Mouse (Mus musculus) heart, postnatal 36 days (tissue): ENCODE measurements at regions not wholly inside any gene's neighbourhood (a gene's known extent, or its start where the extent isn't known, plus 50 kb on each side); places are given as distances from the start of the nearest gene placed in this dataset.

Experiments
- DNase-seq, 2 experiments: peaks; one replicate each; pipeline ENCODE4 v3.0.0; 2021 to 2022
- intact Hi-C: fragments of 180-260 bp; cut with DNase I; formaldehyde crosslinking; loops from one replicate; pipeline ENCODE4 v1.15.1; 2025

DNA sequence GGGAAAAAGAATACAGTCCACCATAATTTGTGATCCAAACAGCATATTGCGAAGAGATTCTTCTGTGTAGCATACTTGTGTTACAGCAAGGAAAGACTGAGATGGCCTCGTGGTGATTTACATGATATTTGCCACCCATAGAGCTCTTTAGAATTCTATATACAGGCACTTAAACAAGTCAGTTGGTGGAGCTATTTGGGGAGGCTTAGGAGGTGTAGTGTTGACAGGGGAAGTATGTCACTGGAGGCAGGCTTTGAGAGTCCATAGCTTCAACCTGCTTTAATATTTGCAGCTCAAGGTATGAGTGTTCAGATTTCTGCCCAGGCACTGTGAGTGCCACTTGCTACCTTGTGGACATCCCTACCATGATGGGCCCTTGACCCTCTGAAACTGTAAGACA is 187.3 kb downstream of the Ostf1 start:
- intact Hi-C loops, result no loop called here
- no peak for DNase-seq

DNA sequence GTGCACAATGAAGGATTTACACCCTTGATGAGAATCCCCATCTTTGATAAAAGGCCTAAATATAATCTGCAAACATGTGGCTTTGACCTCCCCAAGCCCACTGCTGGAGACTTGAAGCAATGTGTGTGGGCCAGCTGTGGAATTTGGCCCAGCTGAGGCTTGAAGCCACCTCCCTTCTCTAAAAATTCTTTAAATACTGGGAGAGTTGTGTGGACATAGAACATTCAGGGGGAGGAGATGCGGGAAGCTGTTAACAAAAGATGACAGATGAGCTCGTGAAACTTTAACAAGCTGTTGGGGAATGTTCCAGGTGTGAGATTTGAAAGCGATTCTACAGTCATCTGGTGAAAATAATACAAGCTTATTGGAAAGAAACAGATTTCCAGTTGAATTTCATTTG is 195.3 kb downstream of the Ostf1 start:
- DNase-seq, result no peak
- intact Hi-C loops, result no loop called here

DNA sequence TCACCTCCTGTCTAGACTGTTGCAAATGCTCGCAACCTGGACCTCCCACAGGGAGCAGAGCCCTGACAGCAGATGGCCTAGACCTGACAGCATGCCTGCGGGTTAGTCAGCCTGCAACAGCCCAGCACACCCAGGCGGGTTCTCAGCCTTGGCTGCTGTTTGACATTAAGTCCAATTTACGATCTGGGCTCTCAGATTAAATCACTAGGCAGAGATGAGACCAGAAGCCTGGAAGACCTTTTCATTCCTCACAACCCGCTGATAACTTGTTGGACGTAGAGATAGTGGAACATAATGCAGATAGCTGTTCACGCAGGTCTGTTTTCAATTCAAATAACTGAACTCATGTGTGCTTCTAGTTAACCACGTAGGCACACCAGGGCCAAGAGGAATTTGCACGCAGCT is 211.2 kb downstream of the Ostf1 start:
- intact Hi-C loops, result no loop called here
- DNase-seq, result peak in 1 of 2 experiments; percentile 2

DNA sequence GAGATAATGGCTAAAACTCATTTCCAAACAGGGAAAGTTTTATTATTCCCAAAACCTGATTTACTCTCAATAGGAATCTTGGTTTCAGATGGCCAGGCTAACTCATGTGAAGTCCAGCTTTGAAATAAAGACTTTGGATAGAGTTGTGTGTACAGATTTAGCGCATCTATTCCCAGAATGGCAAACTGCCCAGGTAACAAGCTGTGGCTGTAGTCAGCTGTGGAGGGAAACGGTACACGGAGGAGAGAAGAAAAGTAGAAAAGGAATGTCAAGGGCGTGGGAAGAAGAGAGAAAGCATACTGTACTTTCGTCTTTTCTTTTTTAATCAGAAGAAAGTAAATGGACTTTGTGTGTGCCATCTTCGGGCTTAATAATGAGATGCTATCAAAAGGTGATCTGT is 213.1 kb downstream of the Ostf1 start:
- DNase-seq, result peak in 1 of 2 experiments; percentile 9
- intact Hi-C loops, result no loop called here

DNA sequence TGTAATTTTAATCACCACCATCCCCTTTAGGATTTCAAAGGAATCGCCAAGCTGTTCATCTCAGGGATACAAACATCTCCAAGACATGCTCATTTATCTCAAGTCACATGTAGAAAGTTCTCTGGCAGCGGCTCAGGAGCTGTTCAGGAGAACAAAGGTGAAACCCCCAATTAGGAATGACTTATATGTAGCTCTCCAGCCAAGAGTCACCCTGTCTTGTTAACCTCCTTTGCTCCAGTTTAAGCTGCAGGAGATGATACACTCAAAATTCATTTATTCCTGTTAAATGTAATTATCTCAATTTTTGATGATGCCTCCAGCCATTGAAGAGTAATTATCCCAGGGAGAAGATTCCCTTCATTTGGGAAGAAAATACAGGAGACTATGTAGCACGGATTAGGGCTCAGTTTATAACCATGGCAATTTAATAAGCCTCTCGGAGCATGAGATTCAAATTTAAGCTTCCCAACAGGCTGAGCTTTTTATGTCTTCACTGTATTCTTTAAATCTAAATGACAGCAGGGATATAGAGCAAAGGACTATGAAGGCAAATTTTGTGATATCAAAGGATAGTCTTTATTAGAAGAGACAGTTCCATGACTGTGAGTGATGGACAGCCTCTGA is 254.0 kb downstream of the Ostf1 start:
- no peak for DNase-seq

DNA sequence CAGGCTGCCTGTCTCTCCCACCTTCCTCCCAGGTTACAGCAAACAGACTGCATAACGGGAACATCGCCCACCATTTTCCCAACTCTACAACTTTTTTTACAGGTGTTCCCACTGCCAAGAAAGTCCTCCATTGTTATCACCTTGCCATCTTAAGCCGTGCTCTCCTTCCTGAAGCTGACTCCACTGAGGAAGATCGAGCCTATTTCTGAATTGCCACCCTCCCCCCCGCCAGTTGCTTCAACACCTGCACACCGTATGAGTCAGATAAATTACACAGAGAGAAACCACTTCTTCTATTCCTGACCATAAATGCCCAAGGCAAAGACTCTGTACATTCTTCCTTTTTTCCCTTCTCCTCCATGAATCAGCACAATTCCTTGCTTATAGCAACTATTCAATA is 263.0 kb downstream of the Ostf1 start:
- no peak for DNase-seq
- intact Hi-C loops, result no loop called here

More for the DNA sequence above, 254.0 kb downstream of the Ostf1 start:
- intact Hi-C loops, result no loop called here

DNA sequence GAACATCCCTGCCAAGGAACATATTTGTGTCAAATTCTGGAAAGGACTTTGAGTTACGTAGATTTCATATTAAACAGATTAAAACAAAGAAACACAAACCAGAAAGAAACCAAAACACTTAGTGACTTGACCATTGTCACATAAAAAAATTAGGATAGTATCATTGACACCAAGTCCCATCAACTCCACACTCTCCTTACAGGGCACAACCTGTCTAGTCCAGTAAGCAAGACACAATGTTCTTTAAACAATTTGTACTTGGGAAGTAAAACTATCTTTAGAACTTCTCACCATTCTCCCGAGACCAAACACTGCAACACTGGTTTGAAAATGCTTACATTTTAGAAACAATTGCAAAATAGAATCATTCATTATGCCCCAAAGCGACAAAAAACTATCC is 277.7 kb downstream of the Ostf1 start:
- intact Hi-C loops, result no loop called here
- DNase-seq, result no peak

DNA sequence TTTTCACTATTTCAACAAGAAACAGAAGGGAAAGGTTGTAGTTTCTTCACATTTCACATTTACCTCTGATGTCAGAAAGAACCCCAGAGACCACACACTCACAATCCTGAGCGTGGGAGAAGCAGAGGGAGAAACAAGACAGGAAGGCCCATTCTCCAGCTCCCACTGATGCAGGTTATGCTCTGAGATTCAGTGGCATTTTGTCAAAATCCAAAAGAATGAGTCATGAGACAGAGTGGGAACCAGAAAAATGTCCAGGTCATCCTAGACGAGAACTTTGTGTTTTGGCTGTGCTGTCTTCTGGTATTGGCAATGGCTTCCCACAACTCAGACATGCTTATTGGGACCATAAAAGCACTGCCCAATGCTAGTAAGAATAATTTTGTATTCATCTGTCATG is 285.9 kb downstream of the Ostf1 start:
- intact Hi-C loops, result no loop called here

DNA sequence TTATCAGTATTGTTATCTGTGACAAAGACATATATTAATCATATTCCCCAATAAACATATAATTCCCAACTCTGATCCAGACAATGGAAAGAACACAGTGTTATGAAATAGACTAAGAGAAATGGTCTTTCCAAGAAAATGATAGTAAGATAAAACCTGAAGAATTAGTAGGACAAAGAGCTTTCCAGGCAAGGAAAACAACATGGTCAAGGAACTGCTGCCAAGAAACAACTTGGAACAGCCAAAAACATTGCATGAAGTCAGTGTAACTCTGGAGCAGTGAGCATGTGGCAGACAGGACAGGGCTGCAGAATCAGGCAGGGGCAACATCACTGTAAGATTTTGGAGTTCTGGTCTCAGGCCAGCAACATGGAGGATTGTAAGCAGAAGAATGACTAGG is 288.0 kb downstream of the Ostf1 start:
- peak; percentile 5 to 16 for DNase-seq
- intact Hi-C loops, result no loop called here

More for the DNA sequence above, 285.9 kb downstream of the Ostf1 start:
- no peak for DNase-seq

DNA sequence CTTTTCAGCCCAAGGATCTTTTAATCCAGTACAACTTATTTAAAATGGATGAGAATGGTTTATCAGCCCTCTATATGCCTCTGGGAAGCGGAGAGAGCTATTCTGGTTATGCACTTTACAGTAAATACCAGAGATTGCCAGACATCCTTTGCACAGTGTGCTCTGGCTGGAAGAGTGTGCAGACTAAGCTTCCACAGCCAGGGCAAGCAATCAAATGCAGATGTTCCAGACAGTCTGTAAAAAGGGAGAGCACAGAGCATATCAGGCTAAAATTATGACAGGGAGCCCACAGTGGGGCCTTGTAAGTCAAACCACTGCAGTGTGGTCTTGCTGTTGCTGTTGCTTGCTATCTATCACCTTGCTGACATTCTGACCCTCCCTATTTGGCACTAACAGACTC is 288.6 kb downstream of the Ostf1 start:
- intact Hi-C loops, result no loop called here
- no peak for DNase-seq

DNA sequence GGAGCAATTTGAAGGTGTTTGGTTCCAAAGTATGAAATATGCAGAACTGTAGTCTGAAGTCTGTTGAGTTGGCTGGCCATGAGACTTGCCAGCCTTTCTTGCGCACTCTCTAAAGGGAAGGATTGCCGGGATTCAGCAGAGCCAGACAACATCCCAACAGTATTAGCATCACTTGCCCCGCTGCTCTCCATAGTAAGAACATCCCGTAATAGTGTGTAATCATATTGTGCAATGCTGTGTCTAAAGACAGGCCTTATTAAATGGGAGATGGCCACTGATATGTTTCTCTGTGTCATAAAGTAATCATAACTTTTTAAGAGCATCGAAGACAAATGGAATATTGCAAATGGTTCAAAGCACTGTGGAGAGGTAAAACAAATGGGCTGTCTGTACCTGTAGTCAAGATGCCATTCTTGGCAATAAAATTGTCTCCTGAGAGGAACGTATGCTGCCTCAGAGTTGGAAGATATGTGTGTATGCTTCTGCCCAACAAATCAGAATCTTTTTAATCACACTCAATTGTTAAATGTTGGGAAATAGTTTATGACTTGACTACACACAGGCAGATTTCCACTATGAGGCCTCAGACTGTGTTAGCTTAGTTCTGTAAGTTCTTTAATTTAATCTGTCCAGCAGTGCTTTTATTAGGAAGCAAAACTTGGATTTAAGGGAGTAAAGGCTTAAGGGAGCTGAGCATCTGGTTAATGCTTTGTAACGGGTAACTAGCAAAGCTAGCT is 293.6 kb downstream of the Ostf1 start:
- DNase-seq, result no peak
- intact Hi-C loops, result no loop called here

DNA sequence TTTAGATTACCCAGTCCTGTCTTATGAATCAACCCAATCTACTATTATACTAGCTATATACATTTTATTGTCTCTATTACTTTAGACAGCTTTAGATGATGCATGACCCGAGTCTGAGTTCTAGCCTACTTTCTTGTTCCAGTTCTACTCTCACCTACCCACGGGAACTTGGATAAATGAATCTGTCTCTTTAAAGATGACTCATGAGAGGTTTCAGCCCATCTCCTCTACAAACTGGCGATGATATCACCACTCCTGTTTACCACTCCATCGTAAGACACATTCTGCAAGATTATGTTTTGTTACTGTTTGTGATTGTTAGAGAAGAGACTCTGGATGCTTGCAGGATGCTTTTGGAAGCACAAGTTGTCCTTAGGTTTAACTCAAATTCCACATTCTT is 295.0 kb downstream of the Ostf1 start:
- intact Hi-C loops, result no loop called here
- DNase-seq, result no peak

DNA sequence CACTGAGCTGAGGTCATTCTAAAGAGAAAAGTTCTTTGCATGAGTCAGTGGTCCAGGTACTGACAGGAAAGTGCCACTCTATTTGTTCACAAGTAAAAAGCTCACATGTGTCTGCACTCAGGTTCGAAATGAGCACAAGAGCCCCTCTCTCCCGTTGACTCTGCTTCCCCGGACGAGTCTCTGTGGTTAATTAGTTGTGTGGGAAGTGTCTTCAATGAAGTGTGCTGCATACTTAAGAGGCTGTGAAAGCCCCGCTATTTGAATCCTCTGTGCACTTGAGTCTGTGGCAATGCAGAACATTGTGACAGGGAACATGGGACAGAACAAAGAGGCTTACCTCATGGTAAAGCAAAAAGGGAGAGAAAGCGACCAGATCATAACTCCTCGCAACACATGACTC is 297.0 kb downstream of the Ostf1 start:
- intact Hi-C loops, result no loop called here
- DNase-seq, result no peak

DNA sequence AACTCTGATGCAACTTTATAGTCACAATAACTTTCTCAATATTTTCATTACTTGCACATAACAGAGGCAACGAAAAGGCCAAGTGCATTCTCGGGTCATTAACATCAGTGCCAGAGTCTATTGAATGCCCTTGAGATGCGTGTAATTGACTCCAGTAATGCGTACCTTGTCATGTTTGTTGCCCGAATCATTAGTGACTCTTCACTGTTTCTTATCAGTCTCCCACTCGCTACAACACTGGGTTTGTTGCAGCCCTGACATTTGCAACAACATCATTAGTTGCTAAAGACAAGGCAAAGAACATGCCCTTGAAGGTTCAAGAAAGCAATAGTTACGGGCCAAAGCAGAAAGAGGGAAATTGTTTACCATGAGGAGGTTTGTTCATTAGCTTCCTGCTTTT is 299.8 kb downstream of the Ostf1 start:
- DNase-seq, result no peak
- intact Hi-C loops, result no loop called here

DNA sequence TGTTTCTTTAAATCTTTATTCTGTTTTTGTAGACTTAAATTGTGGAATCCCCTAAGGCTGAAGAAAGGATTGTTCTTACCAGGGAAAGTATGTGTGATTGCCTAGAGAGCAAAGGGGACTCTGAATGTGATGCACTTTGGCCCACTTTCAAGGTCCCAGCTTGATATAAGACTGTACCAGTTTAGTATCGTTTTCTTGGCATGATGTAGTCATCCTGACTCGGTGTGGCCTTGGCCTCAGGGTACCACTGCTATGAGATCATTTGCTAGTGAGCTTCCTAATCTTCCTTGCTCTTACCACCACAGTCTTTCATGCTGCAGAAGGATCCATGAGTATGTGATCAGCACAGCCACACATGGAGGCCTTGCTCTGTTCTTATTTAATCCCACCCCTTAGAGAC is 302.2 kb downstream of the Ostf1 start:
- DNase-seq, result no peak
- intact Hi-C loops, result no loop called here

DNA sequence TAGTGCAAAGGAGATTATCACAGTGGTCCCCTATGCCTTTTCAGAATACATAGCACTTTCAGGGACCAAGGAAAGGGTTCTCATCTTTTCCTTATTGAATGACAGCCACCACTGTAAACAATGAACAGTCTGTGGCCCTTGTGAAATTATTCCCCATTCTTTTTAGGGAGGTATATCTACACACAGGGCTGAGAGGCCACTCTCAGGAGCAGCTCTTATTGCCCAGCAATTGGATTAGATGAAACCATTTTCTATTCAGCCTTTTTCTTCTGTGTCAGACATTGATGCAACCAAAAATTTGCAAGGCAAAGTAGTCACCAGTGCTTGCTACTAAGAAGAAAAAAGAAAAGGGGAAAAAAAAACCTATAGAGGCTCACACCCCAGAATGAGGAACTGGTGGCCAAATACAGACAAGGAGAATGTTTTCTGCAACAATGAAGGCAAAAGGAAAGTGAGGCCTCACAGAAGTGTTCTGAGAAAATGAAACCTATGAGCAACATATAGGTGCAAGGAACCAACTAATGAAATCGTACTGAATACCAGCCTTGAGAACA is 313.2 kb downstream of the Ostf1 start:
- intact Hi-C loops, result no loop called here
- DNase-seq, result no peak

DNA sequence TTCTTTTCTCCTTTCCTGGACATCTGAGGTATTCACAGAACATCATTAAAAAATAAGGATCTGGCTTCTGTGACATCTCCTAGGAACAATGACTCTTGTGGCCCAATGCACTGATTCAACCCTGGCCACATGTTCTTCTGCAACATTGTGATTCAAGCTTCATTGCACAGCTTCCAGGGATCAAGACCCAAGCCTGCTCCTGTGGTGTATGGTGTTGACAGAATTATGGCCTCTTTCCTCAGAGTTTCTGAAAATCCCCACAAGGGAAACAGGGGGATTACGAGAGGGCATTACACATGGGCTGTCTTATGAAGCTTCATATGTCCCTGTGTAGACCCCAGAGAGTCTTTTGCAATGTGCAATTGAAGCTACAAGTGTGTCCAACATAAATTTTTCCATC is 358.2 kb downstream of the Ostf1 start:
- intact Hi-C loops, result no loop called here
- no peak for DNase-seq

DNA sequence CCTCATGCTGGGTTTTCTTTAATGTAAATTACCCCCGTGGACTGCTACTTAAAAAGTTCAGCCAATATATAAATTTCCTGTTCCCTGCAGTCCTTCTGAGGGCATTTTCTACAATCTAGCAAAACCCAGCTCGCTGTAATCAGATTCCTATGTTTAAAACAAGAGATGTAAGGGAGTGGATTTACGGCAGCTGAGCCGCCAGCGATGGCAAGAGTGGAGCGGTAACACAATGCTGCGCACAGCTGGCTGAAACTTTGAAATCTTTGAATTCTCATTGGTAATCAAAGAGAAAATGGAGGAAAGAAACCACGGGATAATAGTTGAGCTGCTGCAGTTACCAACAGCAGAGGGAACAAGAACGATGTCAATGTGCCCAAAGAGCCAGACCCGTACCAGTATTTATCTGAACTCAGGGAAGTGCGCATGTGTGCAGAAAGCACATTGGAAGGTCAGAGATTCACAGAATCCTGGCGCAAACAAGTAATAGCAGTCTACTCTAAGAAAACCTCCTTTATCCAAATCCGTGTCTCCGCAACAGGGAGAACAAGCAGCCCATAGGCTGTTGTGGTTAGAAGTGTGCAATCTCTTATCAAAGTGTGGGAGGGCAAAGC is 376.4 kb downstream of the Ostf1 start:
- intact Hi-C loops, result no loop called here

DNA sequence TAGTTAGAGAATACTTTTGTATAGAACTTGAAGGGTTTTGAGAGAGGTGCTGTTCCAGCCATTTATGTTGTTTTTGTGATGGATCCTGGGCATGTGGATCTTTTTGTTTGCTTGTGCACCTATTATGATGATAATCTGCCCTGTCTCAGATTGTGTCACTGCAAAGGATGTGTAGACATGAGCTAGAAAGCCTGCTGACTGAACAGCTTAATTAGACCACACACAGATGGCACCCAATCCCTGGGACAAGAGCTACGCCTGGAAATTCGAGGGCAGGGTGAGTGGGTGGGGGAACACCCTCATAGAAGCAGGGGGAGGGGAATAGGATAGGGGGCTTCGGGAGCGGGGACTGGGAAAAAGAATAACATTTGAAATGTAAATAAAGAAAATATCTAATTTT is 378.3 kb downstream of the Ostf1 start:
- no peak for DNase-seq
- intact Hi-C loops, result no loop called here

More for the DNA sequence above, 376.4 kb downstream of the Ostf1 start:
- DNase-seq, result no peak
